Mouse (Mus musculus): ENCODE data around the gene Limch1. TPM values are rescaled to one million over a fixed set of nuclear protein-coding genes. Genes with fewer than 3 reads are reported as not detected.

Gene Limch1
- total and polyA plus RNA-seq, 2 experiments: 0.13 to 0.55 TPM

- Histone ChIP-seq H3K4me3 (ENCODE audit: insufficient read depth, low read depth, low read length) (no peak overlapping the region), H3K79me2 (ENCODE audit: control insufficient read depth, insufficient read depth, low read length) (no peaks in the 10 kb centered on the region), H3K9ac (ENCODE audit: low read depth, low read length) (no peak overlapping the region), H3K27me3 (ENCODE audit: control insufficient read depth, insufficient read depth, low read length) (0 out of 2 replicates have a peak, but pooled peaks cover 2% of the 10 kb centered on the region), H3K27ac (replicated peaks; ENCODE audit: insufficient read depth, low read depth, low read length) (no peak overlapping the region), H3K36me3 (ENCODE audit: control insufficient read depth, insufficient read depth, low read length) (no peaks in the 10 kb centered on the region), H3K4me1 (ENCODE audit: control insufficient read depth, insufficient read depth, low read length) (no peaks in the 10 kb centered on the region)
- no peak for DNase-seq (ENCODE audit: extremely low read depth, low read depth, low spot score)
- 67% methylated on average over 8 of the region's 8 CpGs for WGBS
- TF ChIP-seq POLR2A (IDR thresholded peaks at IDR 0.05; ENCODE audit: extremely low read depth, insufficient read depth, low read length): no peak
- no peak for TF ChIP-seq CTCF (IDR thresholded peaks at IDR 0.05; ENCODE audit: low read depth, low read length)
These were observed 81.2 kb downstream of the Limch1 start for GRCm38 (mm10) chr5:66826844-66827243.

DNA sequence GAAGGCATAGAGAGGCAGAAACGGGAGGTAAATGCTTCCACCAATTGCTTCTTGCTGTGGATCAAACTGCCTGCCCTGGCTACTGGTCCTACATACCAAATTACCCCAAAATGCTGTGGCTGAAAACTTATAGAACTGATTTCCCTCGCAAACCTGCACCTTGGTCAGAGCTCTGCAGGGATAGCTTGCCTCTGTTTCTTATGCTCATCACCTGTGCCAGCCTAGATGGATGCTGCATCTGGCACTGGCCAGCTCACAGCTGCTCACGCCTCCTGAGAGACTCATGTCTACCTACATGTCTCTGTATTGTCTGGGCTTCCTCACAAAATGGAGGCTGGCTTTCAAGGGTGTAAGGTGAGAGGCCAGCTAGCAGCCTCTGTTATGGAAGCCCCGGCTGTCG, 83.9 kb downstream of the Limch1 start:
- no peaks in the 10 kb centered on the region for H3K4me1 ChIP-seq (ENCODE audit: control insufficient read depth, insufficient read depth, low read length)
- no peak for TF ChIP-seq CTCF (IDR thresholded peaks at IDR 0.05; ENCODE audit: low read depth, low read length)
- TF ChIP-seq POLR2A (IDR thresholded peaks at IDR 0.05; ENCODE audit: extremely low read depth, insufficient read depth, low read length): no peak
- H3K79me2 ChIP-seq (ENCODE audit: control insufficient read depth, insufficient read depth, low read length): no peaks in the 10 kb centered on the region
- DNase-seq (ENCODE audit: extremely low read depth, low read depth, low spot score): no peak
- H3K4me3 ChIP-seq (ENCODE audit: insufficient read depth, low read depth, low read length): no peak overlapping the region
- H3K27me3 ChIP-seq (ENCODE audit: control insufficient read depth, insufficient read depth, low read length): no peaks in the 10 kb centered on the region
- no peak overlapping the region for H3K9ac ChIP-seq (ENCODE audit: low read depth, low read length)
- no peak overlapping the region for H3K27ac ChIP-seq (replicated peaks; ENCODE audit: insufficient read depth, low read depth, low read length)
- 77% methylated on average over 5 of the region's 5 CpGs for WGBS
- H3K36me3 ChIP-seq (ENCODE audit: control insufficient read depth, insufficient read depth, low read length): no peaks in the 10 kb centered on the region

DNA sequence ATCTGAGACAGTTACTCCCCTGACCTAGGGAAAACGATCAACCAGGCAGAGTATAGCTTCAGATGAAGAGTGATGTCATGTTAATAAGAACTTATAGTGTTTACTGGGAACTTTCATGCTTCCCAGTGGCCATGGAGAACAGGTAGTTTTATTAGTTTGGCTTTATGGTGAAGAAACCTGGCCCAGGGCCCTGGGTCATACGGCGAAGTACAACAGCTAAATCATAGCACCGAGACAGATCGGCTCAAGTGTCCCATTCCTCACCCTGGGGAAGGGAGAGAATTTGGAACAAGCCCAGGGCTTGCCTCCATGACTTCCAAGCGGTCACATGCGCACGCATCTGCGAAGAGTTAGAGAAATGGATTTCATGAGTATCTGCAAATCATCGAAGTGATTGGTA, 84.6 kb downstream of the Limch1 start:
- Histone ChIP-seq H3K27ac (replicated peaks; ENCODE audit: insufficient read depth, low read depth, low read length) (no peak overlapping the region), H3K79me2 (ENCODE audit: control insufficient read depth, insufficient read depth, low read length) (no peaks in the 10 kb centered on the region), H3K4me3 (ENCODE audit: insufficient read depth, low read depth, low read length) (no peak overlapping the region), H3K36me3 (ENCODE audit: control insufficient read depth, insufficient read depth, low read length) (no peaks in the 10 kb centered on the region), H3K27me3 (ENCODE audit: control insufficient read depth, insufficient read depth, low read length) (no peaks in the 10 kb centered on the region), H3K9ac (ENCODE audit: low read depth, low read length) (no peak overlapping the region), H3K4me1 (ENCODE audit: control insufficient read depth, insufficient read depth, low read length) (no peaks in the 10 kb centered on the region)
- no peak for DNase-seq (ENCODE audit: extremely low read depth, low read depth, low spot score)
- TF ChIP-seq CTCF (IDR thresholded peaks at IDR 0.05; ENCODE audit: low read depth, low read length) (no peak), POLR2A (IDR thresholded peaks at IDR 0.05; ENCODE audit: extremely low read depth, insufficient read depth, low read length) (no peak)
- 96% methylated on average over 10 of the region's 10 CpGs for WGBS

DNA sequence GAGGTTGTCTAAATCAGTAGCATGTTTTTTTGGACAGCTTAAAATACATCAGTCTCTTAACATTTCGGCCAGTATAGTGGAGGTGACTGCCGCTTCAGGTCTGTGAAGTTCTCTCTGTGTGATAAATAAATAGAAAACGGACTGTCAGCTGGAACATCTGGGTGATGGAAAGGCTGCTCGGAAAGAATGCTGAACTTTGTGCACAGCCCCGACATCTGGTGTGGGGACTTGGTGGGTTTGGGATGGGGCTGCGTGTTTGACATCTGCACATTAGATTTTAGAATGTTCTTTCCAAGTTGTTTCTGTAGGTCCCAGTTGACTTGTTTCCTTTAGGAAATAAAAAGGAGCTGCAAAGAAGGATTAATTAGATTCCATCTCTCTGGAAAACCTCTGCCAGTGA, 89.1 kb downstream of the Limch1 start:
- no peaks in the 10 kb centered on the region for H3K4me1 ChIP-seq (ENCODE audit: control insufficient read depth, insufficient read depth, low read length)
- no peaks in the 10 kb centered on the region for H3K79me2 ChIP-seq (ENCODE audit: control insufficient read depth, insufficient read depth, low read length)
- 0 out of 2 replicates have a peak, but pooled peaks cover 2% of the 10 kb centered on the region for H3K27me3 ChIP-seq (ENCODE audit: control insufficient read depth, insufficient read depth, low read length)
- no peak overlapping the region for H3K27ac ChIP-seq (replicated peaks; ENCODE audit: insufficient read depth, low read depth, low read length)
- DNase-seq (ENCODE audit: extremely low read depth, low read depth, low spot score): no peak
- TF ChIP-seq CTCF (IDR thresholded peaks at IDR 0.05; ENCODE audit: low read depth, low read length) (no peak), POLR2A (IDR thresholded peaks at IDR 0.05; ENCODE audit: extremely low read depth, insufficient read depth, low read length) (no peak)
- H3K4me3 ChIP-seq (ENCODE audit: insufficient read depth, low read depth, low read length): no peak overlapping the region
- H3K9ac ChIP-seq (ENCODE audit: low read depth, low read length): no peak overlapping the region
- H3K36me3 ChIP-seq (ENCODE audit: control insufficient read depth, insufficient read depth, low read length): no peaks in the 10 kb centered on the region
- 72% methylated on average over 6 of the region's 6 CpGs for WGBS

GRCm38 (mm10) chr5:66836892-66837291, 91.3 kb downstream of the Limch1 start:
- Histone ChIP-seq H3K4me3 (ENCODE audit: insufficient read depth, low read depth, low read length) (no peak overlapping the region), H3K79me2 (ENCODE audit: control insufficient read depth, insufficient read depth, low read length) (no peaks in the 10 kb centered on the region), H3K27ac (replicated peaks; ENCODE audit: insufficient read depth, low read depth, low read length) (no peak overlapping the region), H3K9ac (ENCODE audit: low read depth, low read length) (no peak overlapping the region), H3K27me3 (ENCODE audit: control insufficient read depth, insufficient read depth, low read length) (0 out of 2 replicates have a peak, but pooled peaks cover 2% of the 10 kb centered on the region), H3K4me1 (ENCODE audit: control insufficient read depth, insufficient read depth, low read length) (no peaks in the 10 kb centered on the region), H3K36me3 (ENCODE audit: control insufficient read depth, insufficient read depth, low read length) (no peaks in the 10 kb centered on the region)
- WGBS: 82% methylated on average over 4 of the region's 4 CpGs
- no peak for TF ChIP-seq POLR2A (IDR thresholded peaks at IDR 0.05; ENCODE audit: extremely low read depth, insufficient read depth, low read length)
- TF ChIP-seq CTCF (IDR thresholded peaks at IDR 0.05; ENCODE audit: low read depth, low read length): no peak
- no peak for DNase-seq (ENCODE audit: extremely low read depth, low read depth, low spot score)

GRCm38 (mm10) chr5:66841971-66842370, 96.3 kb downstream of the Limch1 start:
- Histone ChIP-seq H3K36me3 (ENCODE audit: control insufficient read depth, insufficient read depth, low read length) (no peaks in the 10 kb centered on the region), H3K27me3 (ENCODE audit: control insufficient read depth, insufficient read depth, low read length) (0 out of 2 replicates have a peak, but pooled peaks cover 2% of the 10 kb centered on the region), H3K4me1 (ENCODE audit: control insufficient read depth, insufficient read depth, low read length) (no peaks in the 10 kb centered on the region), H3K4me3 (ENCODE audit: insufficient read depth, low read depth, low read length) (no peak overlapping the region), H3K9ac (ENCODE audit: low read depth, low read length) (no peak overlapping the region), H3K27ac (replicated peaks; ENCODE audit: insufficient read depth, low read depth, low read length) (no peak overlapping the region), H3K79me2 (ENCODE audit: control insufficient read depth, insufficient read depth, low read length) (no peaks in the 10 kb centered on the region)
- WGBS: 96% methylated on average over 2 of the region's 2 CpGs
- no peak for DNase-seq (ENCODE audit: extremely low read depth, low read depth, low spot score)
- no peak for TF ChIP-seq POLR2A (IDR thresholded peaks at IDR 0.05; ENCODE audit: extremely low read depth, insufficient read depth, low read length)
- no peak for TF ChIP-seq CTCF (IDR thresholded peaks at IDR 0.05; ENCODE audit: low read depth, low read length)
